Mouse (Mus musculus): Measurements from ENCODE around the gene Pde4b.

Gene Pde4b

GRCm38 (mm10) chr4:102510939-102511391, 423.6 kb downstream of the Pde4b start:
- DNase-seq, result peak; percentile 95

GRCm38 (mm10) chr4:102511511-102511910, 424.2 kb downstream of the Pde4b start:
- peak; percentile 65 for DNase-seq

GRCm38 (mm10) chr4:102512940-102513339, 425.6 kb downstream of the Pde4b start:
- peak; percentile 30 for DNase-seq

- no peak for DNase-seq
Measured at GRCm38 (mm10) chr4:102513514-102513913, 426.2 kb downstream of the Pde4b start.

- DNase-seq, result peak; percentile 30
Measured at GRCm38 (mm10) chr4:102514972-102515835, 427.9 kb downstream of the Pde4b start.

- DNase-seq, result no peak
Measured at GRCm38 (mm10) chr4:102516395-102516794, 429.1 kb downstream of the Pde4b start.

- peak; percentile 87 for DNase-seq
Measured at GRCm38 (mm10) chr4:102516982-102517630, 429.8 kb downstream of the Pde4b start.

GRCm38 (mm10) chr4:102517653-102518052, 430.3 kb downstream of the Pde4b start:
- DNase-seq, result no peak

GRCm38 (mm10) chr4:102518341-102518740, 431.0 kb downstream of the Pde4b start:
- no peak for DNase-seq

- no peak for DNase-seq
Measured at GRCm38 (mm10) chr4:102520669-102521261, 433.4 kb downstream of the Pde4b start.

GRCm38 (mm10) chr4:102521434-102521833, 434.1 kb downstream of the Pde4b start:
- no peak for DNase-seq

- no peak for DNase-seq
Measured at GRCm38 (mm10) chr4:102527361-102527760, 440.0 kb downstream of the Pde4b start.

GRCm38 (mm10) chr4:102530797-102531196, 443.5 kb downstream of the Pde4b start:
- no peak for DNase-seq

GRCm38 (mm10) chr4:102531729-102532128, 444.4 kb downstream of the Pde4b start:
- no peak for DNase-seq

GRCm38 (mm10) chr4:102533183-102534048, 446.1 kb downstream of the Pde4b start:
- peak; percentile 64 for DNase-seq

- no peak for DNase-seq
Measured at GRCm38 (mm10) chr4:102534049-102534730, 446.8 kb downstream of the Pde4b start.

GRCm38 (mm10) chr4:102535886-102536285, 448.5 kb downstream of the Pde4b start:
- DNase-seq, result no peak

- DNase-seq, result no peak
Measured at GRCm38 (mm10) chr4:102538266-102538665, 450.9 kb downstream of the Pde4b start.

GRCm38 (mm10) chr4:102538793-102539192, 451.4 kb downstream of the Pde4b start:
- no peak for DNase-seq

- no peak for DNase-seq
Measured at GRCm38 (mm10) chr4:102539598-102540180, 452.3 kb downstream of the Pde4b start.

GRCm38 (mm10) chr4:102542976-102543375, 455.6 kb downstream of the Pde4b start:
- DNase-seq, result peak; percentile 15

- no peak for DNase-seq
Measured at GRCm38 (mm10) chr4:102545226-102545625, 457.9 kb downstream of the Pde4b start.

All from lung, postnatal 36 days (tissue).